Mouse (Mus musculus): ENCODE measurements around the gene Upk3bl. TPM values are rescaled to one million over a fixed set of nuclear protein-coding genes. Genes with fewer than 3 reads are reported as not detected.
"Not testable (repeated sequence)": the region's sequence is repeated elsewhere in the genome, so short reads cannot be mapped to it uniquely, and the experiment has no call there.

The Upk3bl gene
- polyA plus RNA-seq, 1 experiment from 2014 or later = 5.4 TPM

DNA sequence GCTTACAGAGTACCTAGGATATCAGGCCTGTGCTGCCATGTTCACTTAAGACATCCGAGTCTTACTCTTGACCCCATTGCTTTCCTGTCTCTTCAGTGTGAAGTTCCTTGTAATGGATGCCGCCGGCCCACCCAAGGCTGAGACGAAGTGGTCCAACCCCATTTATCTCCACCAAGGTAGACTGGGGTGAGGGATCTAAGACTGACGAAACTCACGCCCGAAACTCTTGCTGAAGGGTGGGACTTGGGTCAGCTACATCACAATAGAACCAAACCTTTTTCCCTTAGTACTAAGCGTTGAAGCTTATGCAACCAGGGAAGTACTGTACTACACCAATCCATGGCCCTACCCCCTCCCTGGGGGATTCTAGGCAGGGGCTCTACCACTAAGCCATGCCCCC is 12.6 kb upstream of the Upk3bl start:
- 89% methylated on average over 8 of the region's 8 CpGs for WGBS
- no peak for ATAC-seq (ENCODE audit: low read depth)
- Histone ChIP-seq H3K4me3 (ENCODE audit: low read length) (no peak overlapping the region), H3K36me3 (ENCODE audit: control insufficient read depth, insufficient read depth, low read length) (no peaks in the 10 kb centered on the region), H3K9ac (ENCODE audit: low read length) (no peak overlapping the region), H3K27me3 (ENCODE audit: control insufficient read depth, insufficient read depth, low read depth, low read length) (no peaks in the 10 kb centered on the region), H3K27ac (ENCODE audit: low read length) (no peak overlapping the region), H3K9me3 (ENCODE audit: control insufficient read depth, low read length) (no peaks in the 10 kb centered on the region), H3K4me1 (replicated peaks; ENCODE audit: control insufficient read depth, insufficient read depth, low read length) (no peaks in the 10 kb centered on the region), H3K4me2 (ENCODE audit: low read depth, low read length) (no peak overlapping the region)

DNA sequence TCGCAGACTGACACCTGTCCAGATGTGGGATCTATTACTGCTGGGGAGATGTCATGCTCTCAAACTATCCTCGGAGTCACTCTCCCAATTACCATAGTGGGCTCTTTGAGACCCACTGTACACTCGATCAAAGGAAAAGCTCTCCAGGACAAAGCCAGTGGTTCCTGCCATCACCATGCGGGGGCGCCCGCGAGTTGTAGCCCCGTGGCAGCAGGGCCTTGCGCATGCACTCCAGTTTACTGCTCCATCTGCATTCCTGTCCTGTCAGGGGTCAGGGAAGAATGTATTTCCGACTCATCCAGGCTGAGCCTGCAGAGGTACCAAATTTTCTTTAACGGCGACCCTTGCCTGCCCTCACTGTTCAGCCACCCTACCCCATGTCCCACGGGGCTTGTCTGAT is 9.4 kb upstream of the Upk3bl start:
- Histone ChIP-seq H3K4me1 (replicated peaks; ENCODE audit: control insufficient read depth, insufficient read depth, low read length) (no peaks in the 10 kb centered on the region), H3K27me3 (ENCODE audit: control insufficient read depth, insufficient read depth, low read depth, low read length) (no peaks in the 10 kb centered on the region), H3K9ac (ENCODE audit: low read length) (no peak overlapping the region), H3K9me3 (ENCODE audit: control insufficient read depth, low read length) (0 out of 2 replicates have a peak, but pooled peaks cover 4% of the 10 kb centered on the region), H3K36me3 (ENCODE audit: control insufficient read depth, insufficient read depth, low read length) (no peaks in the 10 kb centered on the region), H3K4me3 (ENCODE audit: low read length) (no peak overlapping the region), H3K4me2 (ENCODE audit: low read depth, low read length) (no peak overlapping the region), H3K27ac (ENCODE audit: low read length) (no peak overlapping the region)
- 67% methylated on average over 13 of the region's 13 CpGs for WGBS
- ATAC-seq (ENCODE audit: low read depth) = no peak

DNA sequence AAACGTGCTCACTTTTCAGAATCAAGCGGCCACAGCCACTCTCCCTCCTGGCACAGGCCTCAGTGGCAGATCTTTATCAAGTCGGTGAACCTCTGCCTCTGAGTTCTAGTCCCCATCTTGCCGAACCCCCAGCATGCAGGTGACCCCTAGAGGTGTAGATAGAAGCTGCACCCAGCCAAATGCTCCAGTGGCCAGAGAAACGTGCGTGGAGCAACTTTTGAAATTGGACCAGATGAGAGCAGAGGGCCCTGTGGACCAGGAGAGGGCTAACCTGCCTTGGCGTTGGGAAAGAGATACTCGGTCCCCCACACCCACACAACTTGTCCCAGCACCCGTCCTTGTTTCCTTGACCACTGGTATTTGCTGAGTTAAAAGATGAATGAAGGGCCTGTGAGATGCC is 8.9 kb upstream of the Upk3bl start:
- ATAC-seq (ENCODE audit: low read depth) = no peak

DNA sequence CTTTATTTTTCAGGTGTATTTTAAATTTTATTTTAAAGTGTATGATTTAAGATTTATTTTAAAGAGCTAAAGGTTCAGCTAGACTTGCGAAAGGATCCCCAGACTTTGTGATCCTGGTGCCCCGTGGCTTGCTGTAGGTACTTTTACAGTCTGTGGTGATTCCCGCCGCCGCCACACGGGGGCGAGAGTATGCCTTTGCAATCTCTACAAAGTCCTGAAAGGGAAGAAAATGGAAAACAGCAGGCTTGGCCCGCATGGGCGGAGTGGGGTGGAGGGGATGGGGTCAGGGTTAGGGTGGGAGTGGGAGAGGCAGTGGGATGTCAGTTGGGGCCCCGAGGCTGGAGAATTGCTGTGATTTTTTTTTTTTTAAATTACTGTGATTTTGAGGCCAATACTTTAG is 8.3 kb upstream of the Upk3bl start:
- 2% methylated on average over 10 of the region's 10 CpGs for WGBS
- Histone ChIP-seq H3K4me3 (ENCODE audit: low read length) (no peak overlapping the region), H3K4me1 (replicated peaks; ENCODE audit: control insufficient read depth, insufficient read depth, low read length) (no peaks in the 10 kb centered on the region; the same call in 1 of the 2 replicates), H3K27ac (ENCODE audit: low read length) (no peak overlapping the region), H3K27me3 (ENCODE audit: control insufficient read depth, insufficient read depth, low read depth, low read length) (no peaks in the 10 kb centered on the region), H3K4me2 (ENCODE audit: low read depth, low read length) (no peak overlapping the region), H3K36me3 (ENCODE audit: control insufficient read depth, insufficient read depth, low read length) (no peaks in the 10 kb centered on the region), H3K9me3 (ENCODE audit: control insufficient read depth, low read length) (0 out of 2 replicates have a peak, but pooled peaks cover 4% of the 10 kb centered on the region), H3K9ac (ENCODE audit: low read length) (no peak overlapping the region)
- ATAC-seq (ENCODE audit: low read depth) = peak; percentile 22; the same call in 1 of the 2 replicates

More for the DNA sequence above, 8.9 kb upstream of the Upk3bl start:
- no peaks in the 10 kb centered on the region for H3K36me3 ChIP-seq (ENCODE audit: control insufficient read depth, insufficient read depth, low read length)
- H3K27me3 ChIP-seq (ENCODE audit: control insufficient read depth, insufficient read depth, low read depth, low read length) = no peaks in the 10 kb centered on the region
- H3K9me3 ChIP-seq (ENCODE audit: control insufficient read depth, low read length) = 0 out of 2 replicates have a peak, but pooled peaks cover 4% of the 10 kb centered on the region
- H3K4me3 ChIP-seq (ENCODE audit: low read length) = no peak overlapping the region
- no peaks in the 10 kb centered on the region for H3K4me1 ChIP-seq (replicated peaks; ENCODE audit: control insufficient read depth, insufficient read depth, low read length)
- no peak overlapping the region for H3K27ac ChIP-seq (ENCODE audit: low read length)
- no peak overlapping the region for H3K9ac ChIP-seq (ENCODE audit: low read length)
- H3K4me2 ChIP-seq (ENCODE audit: low read depth, low read length) = no peak overlapping the region
- 36% methylated on average over 9 of the region's 9 CpGs for WGBS

- not testable (repeated sequence) for H3K36me3 ChIP-seq (ENCODE audit: control insufficient read depth, insufficient read depth, low read length); ATAC-seq (ENCODE audit: low read depth); H3K27me3 ChIP-seq (ENCODE audit: control insufficient read depth, insufficient read depth, low read depth, low read length); H3K27ac ChIP-seq (ENCODE audit: low read length); H3K4me3 ChIP-seq (ENCODE audit: low read length); H3K4me2 ChIP-seq (ENCODE audit: low read depth, low read length); H3K9ac ChIP-seq (ENCODE audit: low read length); H3K9me3 ChIP-seq (ENCODE audit: control insufficient read depth, low read length)
- H3K4me1 ChIP-seq (replicated peaks; ENCODE audit: control insufficient read depth, insufficient read depth, low read length) = peaks cover 13% of the 10 kb centered on the region
Measured at GRCm38 (mm10) chr5:136048541-136048940, 5.8 kb upstream of the Upk3bl start.

- peaks cover 13% of the 10 kb centered on the region for H3K4me1 ChIP-seq (replicated peaks; ENCODE audit: control insufficient read depth, insufficient read depth, low read length)
- WGBS = 45% methylated on average over 6 of the region's 6 CpGs
Measured at GRCm38 (mm10) chr5:136049926-136050325, 4.4 kb upstream of the Upk3bl start.

DNA sequence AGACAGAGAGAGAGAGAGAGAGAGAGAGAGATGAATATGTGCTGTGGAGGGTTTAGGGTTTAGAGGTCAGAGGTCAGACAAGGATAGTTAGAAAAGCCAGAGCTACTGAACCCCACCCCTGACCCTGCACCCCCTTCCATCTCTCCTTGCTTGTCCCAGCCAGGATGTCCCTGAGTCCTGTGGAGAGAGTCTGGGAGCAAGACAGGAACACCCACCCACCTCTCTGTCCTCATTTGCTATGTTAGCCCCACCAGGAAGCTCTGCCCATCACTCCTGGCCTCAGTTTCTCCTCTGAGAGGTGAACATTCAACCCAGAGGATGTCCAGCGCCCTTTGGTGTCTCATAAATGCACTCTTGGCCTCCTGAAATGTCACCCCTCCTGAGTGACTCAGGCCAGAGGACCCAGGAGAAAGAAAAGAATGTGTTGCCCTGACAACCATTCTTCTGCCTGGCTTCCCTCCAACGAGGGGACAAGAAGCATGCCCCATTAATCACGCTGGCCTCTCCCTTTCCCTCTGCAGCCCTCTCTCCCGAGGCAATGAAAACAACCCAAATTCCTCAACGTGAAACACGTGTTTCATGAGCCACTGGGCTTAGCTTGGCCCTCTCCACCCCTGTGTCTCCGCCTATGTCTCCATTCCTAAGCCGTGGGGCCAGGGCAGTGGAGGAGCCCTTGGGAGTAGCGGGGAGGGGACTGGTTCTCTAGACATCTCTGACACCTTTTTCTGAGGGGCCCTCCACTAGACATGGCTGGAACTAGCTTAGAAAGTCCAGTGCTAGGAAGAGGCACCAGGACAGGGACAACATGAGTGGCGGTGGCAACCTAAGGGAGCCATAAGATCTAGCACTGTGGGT is 2.8 kb upstream of the Upk3bl start:
- peak overlapping the region; percentile 6; the same call in 1 of the 2 replicates for H3K4me2 ChIP-seq (ENCODE audit: low read depth, low read length)
- H3K9me3 ChIP-seq (ENCODE audit: control insufficient read depth, low read length) = 0 out of 2 replicates have a peak, but pooled peaks cover 4% of the 10 kb centered on the region
- H3K36me3 ChIP-seq (ENCODE audit: control insufficient read depth, insufficient read depth, low read length) = no peaks in the 10 kb centered on the region
- H3K4me1 ChIP-seq (replicated peaks; ENCODE audit: control insufficient read depth, insufficient read depth, low read length) = peaks cover 13% of the 10 kb centered on the region
- peak overlapping the region; percentile 84 for H3K27ac ChIP-seq (ENCODE audit: low read length)
- H3K4me3 ChIP-seq (ENCODE audit: low read length) = no peak overlapping the region
- H3K27me3 ChIP-seq (ENCODE audit: control insufficient read depth, insufficient read depth, low read depth, low read length) = no peaks in the 10 kb centered on the region
- peak; percentile 93 for ATAC-seq (ENCODE audit: low read depth)
- 7% methylated on average over 10 of the region's 10 CpGs for WGBS
- no peak overlapping the region; the same call in 1 of the 2 replicates for H3K9ac ChIP-seq (ENCODE audit: low read length)

More at GRCm38 (mm10) chr5:136049926-136050325, 4.4 kb upstream of the Upk3bl start:
- Histone ChIP-seq H3K4me2 (ENCODE audit: low read depth, low read length) (no peak overlapping the region), H3K9me3 (ENCODE audit: control insufficient read depth, low read length) (0 out of 2 replicates have a peak, but pooled peaks cover 4% of the 10 kb centered on the region), H3K36me3 (ENCODE audit: control insufficient read depth, insufficient read depth, low read length) (no peaks in the 10 kb centered on the region), H3K9ac (ENCODE audit: low read length) (no peak overlapping the region), H3K4me3 (ENCODE audit: low read length) (no peak overlapping the region), H3K27ac (ENCODE audit: low read length) (no peak overlapping the region), H3K27me3 (ENCODE audit: control insufficient read depth, insufficient read depth, low read depth, low read length) (no peaks in the 10 kb centered on the region)
- ATAC-seq (ENCODE audit: low read depth) = no peak

GRCm38 (mm10) chr5:136052861-136053655 is 1.2 kb upstream of the Upk3bl start:
- no peak overlapping the region for H3K4me3 ChIP-seq (ENCODE audit: low read length)
- peaks cover 16% of the 10 kb centered on the region for H3K4me1 ChIP-seq (replicated peaks; ENCODE audit: control insufficient read depth, insufficient read depth, low read length)
- 0 out of 2 replicates have a peak, but pooled peaks cover 4% of the 10 kb centered on the region for H3K9me3 ChIP-seq (ENCODE audit: control insufficient read depth, low read length)
- H3K9ac ChIP-seq (ENCODE audit: low read length) = no peak overlapping the region
- H3K27me3 ChIP-seq (ENCODE audit: control insufficient read depth, insufficient read depth, low read depth, low read length) = no peaks in the 10 kb centered on the region
- no peak overlapping the region for H3K4me2 ChIP-seq (ENCODE audit: low read depth, low read length)
- ATAC-seq (ENCODE audit: low read depth) = peak; percentile 32; the same call in 1 of the 2 replicates
- WGBS = 63% methylated on average over 8 of the region's 8 CpGs
- H3K36me3 ChIP-seq (ENCODE audit: control insufficient read depth, insufficient read depth, low read length) = no peaks in the 10 kb centered on the region
- peak overlapping the region; percentile 65 for H3K27ac ChIP-seq (ENCODE audit: low read length)

- H3K4me1 ChIP-seq (replicated peaks; ENCODE audit: control insufficient read depth, insufficient read depth, low read length) = peaks cover 16% of the 10 kb centered on the region
- H3K9ac ChIP-seq (ENCODE audit: low read length) = no peak overlapping the region
- no peaks in the 10 kb centered on the region for H3K36me3 ChIP-seq (ENCODE audit: control insufficient read depth, insufficient read depth, low read length)
- H3K4me2 ChIP-seq (ENCODE audit: low read depth, low read length) = no peak overlapping the region
- 35% methylated on average over 4 of the region's 4 CpGs for WGBS
- no peaks in the 10 kb centered on the region; the same call in none of the 2 replicates for H3K27me3 ChIP-seq (ENCODE audit: control insufficient read depth, insufficient read depth, low read depth, low read length)
- H3K27ac ChIP-seq (ENCODE audit: low read length) = no peak overlapping the region
- H3K9me3 ChIP-seq (ENCODE audit: control insufficient read depth, low read length) = no peaks in the 10 kb centered on the region
- ATAC-seq (ENCODE audit: low read depth) = no peak
- no peak overlapping the region for H3K4me3 ChIP-seq (ENCODE audit: low read length)
Measured at GRCm38 (mm10) chr5:136056062-136056461, 1.8 kb downstream of the Upk3bl start.

All from lung, embryonic 16.5 days (tissue).